Mouse (Mus musculus): ENCODE data around the gene Hormad2.

Hormad2 gene

DNA sequence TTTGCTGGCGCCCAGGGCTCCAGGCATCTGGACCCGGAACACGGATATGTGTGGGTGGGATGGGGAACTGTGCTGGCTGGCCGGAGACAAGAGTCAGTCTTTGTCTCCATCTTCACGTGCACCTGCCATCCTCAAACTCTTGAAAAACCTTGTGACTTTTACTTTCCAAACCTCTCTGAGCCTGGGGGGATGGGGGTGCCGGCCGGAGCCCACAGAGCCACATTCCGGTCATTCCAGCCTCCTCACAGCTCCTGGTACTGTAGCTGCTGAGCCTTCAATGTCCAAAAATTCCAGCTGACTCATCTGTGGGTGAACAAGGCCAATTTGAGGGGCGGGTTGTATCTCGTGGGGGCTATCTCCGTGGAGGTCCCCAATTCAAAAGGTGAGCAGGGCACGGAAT, 141.7 kb downstream of the Hormad2 start:
- DNase-seq = peak; percentile 36

DNA sequence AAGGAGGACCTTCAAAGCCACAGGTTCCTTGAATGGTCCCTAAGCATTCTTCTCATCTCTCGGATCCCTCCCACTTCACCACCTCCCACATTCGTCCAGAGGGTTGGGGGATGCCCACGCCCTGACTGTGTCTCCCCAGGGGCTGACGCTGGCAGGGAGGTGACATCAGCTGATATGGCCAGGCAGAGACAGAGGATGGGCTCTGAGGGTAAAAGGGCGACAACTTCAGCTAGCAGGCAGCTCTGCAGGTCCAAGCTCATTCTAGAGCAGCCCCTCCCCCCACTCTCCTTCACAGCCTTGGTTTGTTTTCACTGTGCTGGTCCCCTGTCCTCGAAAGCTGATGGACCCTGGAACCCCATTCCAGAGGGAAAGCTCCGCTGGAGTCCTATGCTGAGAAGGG, 142.3 kb downstream of the Hormad2 start:
- no peak for DNase-seq

DNA sequence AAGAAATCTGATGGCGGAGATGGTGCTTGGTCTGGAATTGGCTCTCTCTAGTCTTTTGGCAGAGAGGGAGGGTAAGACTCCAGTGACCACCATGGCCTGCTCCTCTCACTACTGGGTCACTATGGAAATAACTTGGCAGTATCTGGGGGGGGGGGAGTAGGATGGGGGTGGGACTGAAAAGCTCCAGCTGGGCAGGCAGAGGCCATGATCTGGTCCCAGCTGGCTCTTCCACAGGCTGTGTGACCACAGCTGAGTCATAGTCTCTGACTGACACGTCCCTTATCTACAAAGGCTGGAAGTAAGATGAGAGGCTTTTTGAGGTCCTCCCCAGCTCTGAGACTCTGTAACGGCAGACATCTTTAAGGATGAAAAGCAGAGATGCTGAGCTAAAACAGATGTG, 143.2 kb downstream of the Hormad2 start:
- DNase-seq = no peak

DNA sequence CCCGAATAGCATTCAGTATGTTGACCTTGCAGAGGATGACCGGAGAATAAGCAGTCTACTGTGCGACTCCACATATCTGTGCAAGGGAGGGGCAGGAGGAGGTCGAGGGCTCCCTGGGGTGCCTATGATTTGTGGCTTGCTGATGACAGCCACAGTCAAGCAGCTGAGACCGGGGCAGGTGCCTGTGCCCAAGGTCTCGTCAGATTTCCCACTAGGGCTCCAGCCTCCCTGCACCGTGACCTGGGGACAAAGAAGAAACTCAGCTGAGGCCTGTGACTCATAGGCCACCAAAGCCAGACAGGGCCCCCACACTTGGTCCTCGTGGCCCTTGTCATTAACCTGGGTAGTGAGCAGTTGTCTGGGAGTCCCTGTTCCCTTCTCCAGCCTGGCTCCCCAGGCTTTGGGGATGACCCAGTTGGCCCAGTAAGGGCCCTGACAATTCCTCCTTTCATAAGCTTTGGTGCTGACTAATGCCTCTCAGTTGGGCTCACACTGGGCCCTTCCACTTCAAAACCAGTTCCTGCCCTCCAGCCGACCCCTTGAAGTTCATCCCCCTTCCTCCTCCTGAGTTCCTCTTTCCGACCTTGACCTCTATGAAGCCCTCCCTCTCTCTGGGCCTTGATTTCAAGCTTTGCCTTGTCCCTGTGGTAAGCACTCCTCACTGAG, 144.2 kb downstream of the Hormad2 start:
- DNase-seq = no peak
